In genomic region chr16:17921325-17922162, GRCm38 (mm10) we compare ENCODE assay signal across 8 mouse cellular contexts. TPM values are rescaled to one million over a fixed set of nuclear protein-coding genes. Genes with fewer than 3 reads are reported as not detected.
DNase-seq lines count a peak whose midpoint lies in the region; ATAC-seq lines count a peak whose summit lies in the region.

No protein-coding gene starts in this region.

- peak overlapping the region; percentile 95 for H3K4me2 ChIP-seq in heart, embryonic 14.5 days (ENCODE audit: low read length)
- H3K4me2 ChIP-seq in liver, embryonic 13.5 days, result peak overlapping the region; percentile 93
- H3K4me2 ChIP-seq in stomach, embryonic 16.5 days (ENCODE audit: low read depth, low read length), result peak overlapping the region; percentile 91

- H3K9ac ChIP-seq in heart, embryonic 14.5 days (ENCODE audit: low read length), result peak overlapping the region; percentile 96
- peak overlapping the region; percentile 89 for H3K9ac ChIP-seq in liver, embryonic 13.5 days
- H3K9ac ChIP-seq in stomach, embryonic 16.5 days (ENCODE audit: low read length), result peak overlapping the region; percentile 83

- H3K9me3 ChIP-seq in heart, embryonic 14.5 days (ENCODE audit: control insufficient read depth, low read length), result no peaks in the 10 kb centered on the region
- no peaks in the 10 kb centered on the region for H3K9me3 ChIP-seq in liver, embryonic 13.5 days (replicated peaks)
- H3K9me3 ChIP-seq in stomach, embryonic 16.5 days (replicated peaks; ENCODE audit: control insufficient read depth, low read length), result no peaks in the 10 kb centered on the region

- peaks cover 18% of the 10 kb centered on the region for H3K36me3 ChIP-seq in heart, embryonic 14.5 days (ENCODE audit: control insufficient read depth, insufficient read depth, low read length)
- peaks cover 19% of the 10 kb centered on the region for H3K36me3 ChIP-seq in liver, embryonic 13.5 days
- peaks cover 8% of the 10 kb centered on the region; the same call in 1 of the 2 replicates for H3K36me3 ChIP-seq in stomach, embryonic 16.5 days (ENCODE audit: control insufficient read depth, insufficient read depth, low read length)

- ATAC-seq in heart, embryonic 14.5 days (ENCODE audit: insufficient number of reproducible peaks, insufficient read depth, low FRiP score, low read depth), result peak; percentile 89
- ATAC-seq in liver, embryonic 13.5 days (ENCODE audit: low read depth), result peak; percentile 88
- ATAC-seq in stomach, embryonic 16.5 days (ENCODE audit: insufficient read depth, low FRiP score), result peak; percentile 93

- 1% methylated on average over 47 of the region's 47 CpGs for WGBS in heart, embryonic 14.5 days
- WGBS in liver, embryonic 13.5 days (ENCODE audit: insufficient replicate concordance), result 2% methylated on average over 47 of the region's 47 CpGs
- WGBS in stomach, embryonic 16.5 days, result under 1% methylated on average over 47 of the region's 47 CpGs

- peak overlapping the region; percentile 71 for H3K4me3 ChIP-seq in brown adipose tissue, adult 24 weeks (ENCODE audit: insufficient read depth, low read depth, low read length)
- peak overlapping the region; percentile 84 to 99 for H3K4me3 ChIP-seq in heart, embryonic 14.5 days (ENCODE audit: control insufficient read depth in 1 of 2, insufficient read depth in 1 of 2, low read depth in 1 of 2, low read length in 2 of 2)
- H3K4me3 ChIP-seq in liver, embryonic 13.5 days (replicated peaks), result peak overlapping the region; percentile 84
- H3K4me3 ChIP-seq in stomach, embryonic 16.5 days (replicated peaks; ENCODE audit: low read length), result peak overlapping the region; percentile 60

- H3K4me1 ChIP-seq in brown adipose tissue, adult 24 weeks (ENCODE audit: control insufficient read depth, insufficient read depth, insufficient read length, low read length), result peaks cover 3% of the 10 kb centered on the region
- peaks cover 11 to 16% of the 10 kb centered on the region in 2 experiments for H3K4me1 ChIP-seq in heart, embryonic 14.5 days (ENCODE audit: control insufficient read depth in 2 of 2, insufficient read depth in 2 of 2, low read length in 2 of 2)
- H3K4me1 ChIP-seq in liver, embryonic 13.5 days (replicated peaks), result peaks cover 52% of the 10 kb centered on the region
- H3K4me1 ChIP-seq in stomach, embryonic 16.5 days (ENCODE audit: control insufficient read depth, insufficient read depth, low read length), result peaks cover 17% of the 10 kb centered on the region

- DNase-seq in CD4-positive, CD25-positive, alpha-beta regulatory T cell, adult 2 months (ENCODE audit: low read depth, low spot score), result peak; percentile 99
- peak; percentile 61 for DNase-seq in fat pad, adult 2 months (ENCODE audit: extremely low read depth, low read depth, low spot score)
- peak; percentile 97 for DNase-seq in kidney, postnatal 14 days
- DNase-seq in liver, embryonic 13.5 days, result peak; percentile 91
- peak; percentile 96 for DNase-seq in neural tube, embryonic 10.5 days (ENCODE audit: extremely low spot score, low spot score)

- peak overlapping the region; percentile 77 for H3K27ac ChIP-seq in brown adipose tissue, adult 24 weeks (replicated peaks; ENCODE audit: low read depth, low read length)
- peak overlapping the region; percentile 87 to 90 for H3K27ac ChIP-seq in heart, embryonic 14.5 days (replicated peaks in 1 of 2; ENCODE audit: control insufficient read depth in 1 of 2, insufficient read depth in 1 of 2, low read depth in 2 of 2, low read length in 2 of 2)
- H3K27ac ChIP-seq in liver, embryonic 13.5 days, result peak overlapping the region; percentile 89
- peak overlapping the region; percentile 92 for H3K27ac ChIP-seq in stomach, embryonic 16.5 days (ENCODE audit: low read length)

- H3K27me3 ChIP-seq in heart, embryonic 14.5 days (ENCODE audit: control insufficient read depth, insufficient read depth, low read length), result peaks cover 26% of the 10 kb centered on the region
- peaks cover 31% of the 10 kb centered on the region for H3K27me3 ChIP-seq in liver, embryonic 13.5 days
- peaks cover 23% of the 10 kb centered on the region for H3K27me3 ChIP-seq in stomach, embryonic 16.5 days (ENCODE audit: control insufficient read depth, insufficient read depth, low read length)

RNA-seq across cellular contexts. Expression of gene Slc25a1, which starts 6.5 kb away (rescaled TPM):
- 1,001 and 1,166 TPM in 2 replicates for polyA plus RNA-seq in brown adipose tissue, adult 24 weeks (2012; ENCODE audit: insufficient read depth, insufficient read length, missing spikeins)
- polyA plus RNA-seq in heart, embryonic 14.5 days (2014; fragmentation: Nextera tagmentation; extraction: Ambion mirVana), result 25.4 and 25.5 TPM in 2 replicates
- polyA plus RNA-seq in liver, embryonic 13.5 days (2015; fragmentation: Nextera tagmentation; extraction: Ambion mirVana), result 78.6 and 83.0 TPM in 2 replicates
- 117 and 125 TPM in 2 replicates for polyA plus RNA-seq in stomach, embryonic 16.5 days (2015; fragmentation: Nextera tagmentation; extraction: Ambion mirVana)

RNA-seq across cellular contexts. Expression of gene Gsc2, which starts 6.7 kb away (rescaled TPM):
- polyA plus RNA-seq in brown adipose tissue, adult 24 weeks (2012; ENCODE audit: insufficient read depth, insufficient read length, missing spikeins), result not detected in 2 replicates
- polyA plus RNA-seq in heart, embryonic 14.5 days (2014; fragmentation: Nextera tagmentation; extraction: Ambion mirVana), result not detected in 2 replicates
- polyA plus RNA-seq in liver, embryonic 13.5 days (2015; fragmentation: Nextera tagmentation; extraction: Ambion mirVana), result not detected in 2 replicates
- polyA plus RNA-seq in stomach, embryonic 16.5 days (2015; fragmentation: Nextera tagmentation; extraction: Ambion mirVana), result not detected in 2 replicates

RNA-seq across cellular contexts. Expression of gene Ess2, which starts 10.4 kb away (rescaled TPM):
- polyA plus RNA-seq in brown adipose tissue, adult 24 weeks (2012; ENCODE audit: insufficient read depth, insufficient read length, missing spikeins), result 8.3 and 8.8 TPM in 2 replicates
- polyA plus RNA-seq in heart, embryonic 14.5 days (2014; fragmentation: Nextera tagmentation; extraction: Ambion mirVana), result 25.0 and 27.4 TPM in 2 replicates
- 11.7 and 11.8 TPM in 2 replicates for polyA plus RNA-seq in liver, embryonic 13.5 days (2015; fragmentation: Nextera tagmentation; extraction: Ambion mirVana)
- polyA plus RNA-seq in stomach, embryonic 16.5 days (2015; fragmentation: Nextera tagmentation; extraction: Ambion mirVana), result 31.3 and 33.7 TPM in 2 replicates

RNA-seq across cellular contexts. Expression of gene Tssk2, which starts 23.1 kb away (rescaled TPM):
- not detected in 2 replicates for polyA plus RNA-seq in brown adipose tissue, adult 24 weeks (2012; ENCODE audit: insufficient read depth, insufficient read length, missing spikeins)
- not detected in 2 replicates for polyA plus RNA-seq in heart, embryonic 14.5 days (2014; fragmentation: Nextera tagmentation; extraction: Ambion mirVana)
- not detected in 2 replicates for polyA plus RNA-seq in liver, embryonic 13.5 days (2015; fragmentation: Nextera tagmentation; extraction: Ambion mirVana)
- not detected in 2 replicates for polyA plus RNA-seq in stomach, embryonic 16.5 days (2015; fragmentation: Nextera tagmentation; extraction: Ambion mirVana)

RNA-seq across cellular contexts. Expression of gene Dgcr2, which starts 23.2 kb away (rescaled TPM):
- polyA plus RNA-seq in brown adipose tissue, adult 24 weeks (2012; ENCODE audit: insufficient read depth, insufficient read length, missing spikeins), result 15.5 and 17.6 TPM in 2 replicates
- 45.1 and 49.7 TPM in 2 replicates for polyA plus RNA-seq in heart, embryonic 14.5 days (2014; fragmentation: Nextera tagmentation; extraction: Ambion mirVana)
- 18.6 and 20.7 TPM in 2 replicates for polyA plus RNA-seq in liver, embryonic 13.5 days (2015; fragmentation: Nextera tagmentation; extraction: Ambion mirVana)
- 80.6 and 88.8 TPM in 2 replicates for polyA plus RNA-seq in stomach, embryonic 16.5 days (2015; fragmentation: Nextera tagmentation; extraction: Ambion mirVana)

Comparison
In these comparisons a context has a peak if more than half of its experiments do, and no peak if none do; other contexts are left out.
1. Peak in every context shown above with its lines: DNase-seq, ATAC-seq, H3K4me3 ChIP-seq and H3K27ac ChIP-seq.